ENCODE assay signal across 24 mouse cellular contexts in genomic region chr17:88191930-88192807, GRCm38 (mm10).
A peak's percentile ranks its signal among the peaks of the same experiment; 100 is the strongest.
DNase-seq lines count a peak whose midpoint lies in the region; ATAC-seq and TF ChIP-seq lines count a peak whose summit lies in the region.
"Had no signal": no experiment of that assay in that cellular context is flagged by ENCODE, and none has a peak within 500 bp of the region (broad histone marks: within the 10 kb centered on the region; RNA-seq: fewer than 3 reads in every experiment).

No protein-coding gene starts in this region.

- no peaks in the 10 kb centered on the region for H3K9me3 ChIP-seq in liver, embryonic 11.5 days (ENCODE audit: control insufficient read depth, low read length)
- H3K9me3 ChIP-seq in CH12.LX (replicated peaks; ENCODE audit: low read length), result no peaks in the 10 kb centered on the region
- H3K9me3 ChIP-seq in liver, embryonic 14.5 days (ENCODE audit: control insufficient read depth, low read length), result no peaks in the 10 kb centered on the region
- H3K9me3 ChIP-seq: embryonic facial prominence, embryonic 12.5 days; embryonic facial prominence, embryonic 15.5 days; hindbrain, embryonic 12.5 days; hindbrain, embryonic 15.5 days; intestine, embryonic 15.5 days had no signal

- in situ Hi-C loops in CH12.LX (cut with MboI; ENCODE audit: low pct_ligation_motif_present, low pct_unique_long_range_greater_than_20kb, low sequenced_read_pairs), result no loop called here

- H3K9ac ChIP-seq in liver, embryonic 11.5 days (ENCODE audit: low read depth, low read length), result no peak overlapping the region
- H3K9ac ChIP-seq in CH12.LX (ENCODE audit: insufficient read depth, low read depth), result peak overlapping the region; percentile 100
- no peak overlapping the region for H3K9ac ChIP-seq in liver, embryonic 14.5 days (replicated peaks)
- H3K9ac ChIP-seq: embryonic facial prominence, embryonic 12.5 days; embryonic facial prominence, embryonic 15.5 days; forebrain, postnatal 0 days; hindbrain, embryonic 12.5 days; hindbrain, embryonic 15.5 days; intestine, embryonic 15.5 days had no signal

- H3K4me2 ChIP-seq in liver, embryonic 11.5 days, result no peak overlapping the region
- H3K4me2 ChIP-seq in CH12.LX (ENCODE audit: insufficient read depth, low read depth, poor library complexity, severe bottlenecking), result peak overlapping the region; percentile 76
- H3K4me2 ChIP-seq in liver, embryonic 14.5 days (ENCODE audit: low read depth), result no peak overlapping the region
- H3K4me2 ChIP-seq: embryonic facial prominence, embryonic 12.5 days; embryonic facial prominence, embryonic 15.5 days; heart, embryonic 11.5 days; hindbrain, embryonic 12.5 days; hindbrain, embryonic 15.5 days; intestine, embryonic 15.5 days had no signal

- peak; percentile 90 for TF ChIP-seq POLR2A in CH12.LX (IDR thresholded peaks at IDR 0.05; ENCODE audit: low read depth, low read length)

- peak; percentile 31; the same call in 1 of the 2 replicates for ATAC-seq in liver, embryonic 11.5 days (replicated peaks; ENCODE audit: low FRiP score)
- peak; percentile 35; the same call in 1 of the 2 replicates for ATAC-seq in liver, embryonic 14.5 days (ENCODE audit: insufficient read depth)
- no peak for ATAC-seq in CD4-positive, CD25-positive, alpha-beta regulatory T cell, adult 4 months
- ATAC-seq: forebrain, embryonic 14.5 days; forebrain, postnatal 0 days; intestine, embryonic 15.5 days had no signal

- H3K27me3 ChIP-seq in liver, embryonic 11.5 days (replicated peaks; ENCODE audit: control insufficient read depth, insufficient read depth, low read length), result no peaks in the 10 kb centered on the region
- H3K27me3 ChIP-seq in CH12.LX (replicated peaks), result no peaks in the 10 kb centered on the region
- no peaks in the 10 kb centered on the region for H3K27me3 ChIP-seq in liver, embryonic 14.5 days (ENCODE audit: control insufficient read depth, insufficient read depth, low read length)
- H3K27me3 ChIP-seq: embryonic facial prominence, embryonic 12.5 days; embryonic facial prominence, embryonic 15.5 days; hindbrain, embryonic 12.5 days; hindbrain, embryonic 15.5 days; intestine, embryonic 15.5 days had no signal

- no peak overlapping the region for H3K4me3 ChIP-seq in liver, embryonic 11.5 days (ENCODE audit: low read depth, low read length)
- H3K4me3 ChIP-seq in CH12.LX (replicated peaks in 1 of 3; ENCODE audit: low read depth in 2 of 3, low read length in 2 of 3, poor library complexity in 1 of 3), result peak overlapping the region; percentile 61 to 95 (median 80)
- H3K4me3 ChIP-seq in liver, embryonic 14.5 days (ENCODE audit: insufficient read depth in 1 of 2, low read depth in 2 of 2, low read length in 2 of 2), result no peak overlapping the region
- H3K4me3 ChIP-seq: embryonic facial prominence, embryonic 12.5 days; embryonic facial prominence, embryonic 15.5 days; gastrocnemius, adult 2 months; heart, adult 2 months; hindbrain, embryonic 12.5 days; hindbrain, embryonic 15.5 days; intestine, embryonic 15.5 days had no signal

- TF ChIP-seq EP300 in CH12.LX (IDR thresholded peaks at IDR 0.05; ENCODE audit: low read length), result no peak
- no peak for TF ChIP-seq EP300 in liver, embryonic 14.5 days (IDR thresholded peaks at IDR 0.05; ENCODE audit: low read depth)

- dilution Hi-C loops in CH12.LX (cut with MboI; ENCODE audit: extremely low pct_ligation_motif_present, extremely low pct_unique_long_range_greater_than_20kb, low sequenced_read_pairs), result no loop called here

- H3K79me2 ChIP-seq in CH12.LX (replicated peaks; ENCODE audit: control insufficient read depth, extremely low read depth, insufficient read depth, poor library complexity, severe bottlenecking), result peaks cover 35% of the 10 kb centered on the region

- no peak overlapping the region for H3K27ac ChIP-seq in liver, embryonic 11.5 days (ENCODE audit: low read depth, low read length)
- H3K27ac ChIP-seq in CH12.LX (ENCODE audit: insufficient read depth, low read depth), result peak overlapping the region; percentile 100
- H3K27ac ChIP-seq in liver, embryonic 14.5 days, result no peak overlapping the region
- H3K27ac ChIP-seq: embryonic facial prominence, embryonic 12.5 days; embryonic facial prominence, embryonic 15.5 days; gastrocnemius, adult 2 months; heart, adult 2 months; hindbrain, embryonic 12.5 days; hindbrain, embryonic 15.5 days; intestine, embryonic 15.5 days had no signal

- H3K4me1 ChIP-seq in liver, embryonic 11.5 days (replicated peaks; ENCODE audit: control insufficient read depth, insufficient read depth, low read length), result no peaks in the 10 kb centered on the region
- peaks cover 21 to 51% of the 10 kb centered on the region in 2 experiments for H3K4me1 ChIP-seq in CH12.LX (ENCODE audit: control insufficient read depth in 1 of 2, insufficient read depth in 2 of 2)
- no peaks in the 10 kb centered on the region; a peak in 1 of 4 replicates for H3K4me1 ChIP-seq in liver, embryonic 14.5 days (replicated peaks; ENCODE audit: control insufficient read depth in 2 of 2, insufficient read depth in 2 of 2, low read length in 1 of 2)
- H3K4me1 ChIP-seq: embryonic facial prominence, embryonic 12.5 days; hindbrain, embryonic 12.5 days; hindbrain, embryonic 15.5 days; intestine, embryonic 15.5 days had no signal

- DNase-seq in liver, embryonic 11.5 days (ENCODE audit: low spot score), result no peak
- DNase-seq in liver, result no peak
- DNase-seq in 3T3-L1 (ENCODE audit: low read depth, low spot score), result peak; percentile 14
- peak; percentile 92 for DNase-seq in CH12.LX (ENCODE audit: extremely low read depth)
- no peak for DNase-seq in liver, embryonic 14.5 days (ENCODE audit: low read depth in 3 of 3, low spot score in 3 of 3)
- no peak for DNase-seq in kidney, adult 8-10 months
- DNase-seq: adrenal gland, postnatal 10 days; adrenal gland, postnatal 36 days; cerebellum, adult 11 months; cerebellum, adult 2 months; cerebellum, adult 9-11 months; cerebellum, postnatal 25 days; forebrain, postnatal 0 days; gastrocnemius, adult 2 months; gastrocnemius, postnatal 25 days; heart, adult 2 months had no signal

- no peak; the same call in 1 of the 2 replicates for TF ChIP-seq RAD21 in CH12.LX (IDR thresholded peaks at IDR 0.05; ENCODE audit: low read depth, low read length)

- H3K36me3 ChIP-seq in liver, embryonic 11.5 days (ENCODE audit: control insufficient read depth, insufficient read depth, low read length), result no peaks in the 10 kb centered on the region
- H3K36me3 ChIP-seq in CH12.LX (replicated peaks in 1 of 2; ENCODE audit: control insufficient read depth in 1 of 2, insufficient read depth in 1 of 2, low read length in 1 of 2), result peaks cover 0 to 25% of the 10 kb centered on the region in 2 experiments
- no peaks in the 10 kb centered on the region for H3K36me3 ChIP-seq in liver, embryonic 14.5 days (replicated peaks; ENCODE audit: control insufficient read depth, insufficient read depth, low read depth)
- H3K36me3 ChIP-seq: embryonic facial prominence, embryonic 12.5 days; embryonic facial prominence, embryonic 15.5 days; hindbrain, embryonic 12.5 days; hindbrain, embryonic 15.5 days; intestine, embryonic 15.5 days had no signal

- no peak for TF ChIP-seq CTCF in CH12.LX (conservative IDR thresholded peaks at IDR 0.05 in 1 of 2, IDR thresholded peaks at IDR 0.05 in 1 of 2; ENCODE audit: low read depth in 2 of 2, low read length in 2 of 2)
- no peak for TF ChIP-seq CTCF in liver, embryonic 14.5 days (IDR thresholded peaks at IDR 0.05; ENCODE audit: low read depth)

- WGBS in liver, embryonic 11.5 days, result 89% methylated on average over 16 of the region's 16 CpGs
- WGBS in liver, embryonic 14.5 days (ENCODE audit: insufficient replicate concordance), result 70% methylated on average over 16 of the region's 16 CpGs

TF ChIP-seq in CH12.LX, 34 proteins besides CTCF, POLR2A, EP300 and RAD21 (continues in another document):
- TF ChIP-seq ETS1 (conservative IDR thresholded peaks at IDR 0.05; ENCODE audit: low read depth, low read length) (peak; percentile 84), USF2 (conservative IDR thresholded peaks at IDR 0.05; ENCODE audit: low read depth, low read length) (no peak), E2F4 (IDR thresholded peaks at IDR 0.05; ENCODE audit: insufficient replicate concordance, low read depth, low read length) (no peak), JUND (conservative IDR thresholded peaks at IDR 0.05; ENCODE audit: low read depth, low read length) (no peak), BHLHE40 (IDR thresholded peaks at IDR 0.05; ENCODE audit: low read depth, low read length) (peak; percentile 77), MYC (IDR thresholded peaks at IDR 0.05; ENCODE audit: low read depth, low read length) (peak; percentile 76; the same call in 1 of the 2 replicates), MAFK (IDR thresholded peaks at IDR 0.05; ENCODE audit: insufficient replicate concordance, low read length) (peak; percentile 71; the same call in 1 of the 2 replicates), SMC3 (IDR thresholded peaks at IDR 0.05; ENCODE audit: low read depth, low read length) (no peak; the same call in 1 of the 2 replicates), GABPA (IDR thresholded peaks at IDR 0.05; ENCODE audit: insufficient replicate concordance, low read depth, low read length) (no peak), TBP (conservative IDR thresholded peaks at IDR 0.05; ENCODE audit: low read depth, low read length) (peak; percentile 84), HCFC1 (IDR thresholded peaks at IDR 0.05; ENCODE audit: low read depth, low read length) (no peak; the same call in 1 of the 2 replicates), MAX (IDR thresholded peaks at IDR 0.05; ENCODE audit: low read length) (peak; percentile 88), MXI1 (IDR thresholded peaks at IDR 0.05; ENCODE audit: low read depth, low read length) (peak; percentile 86), MEF2A (IDR thresholded peaks at IDR 0.05; ENCODE audit: borderline replicate concordance, low read depth, low read length) (peak; percentile 74), ZMIZ1 (IDR thresholded peaks at IDR 0.05; ENCODE audit: low read depth, low read length) (peak; percentile 92), CHD2 (IDR thresholded peaks at IDR 0.05; ENCODE audit: low read length) (peak; percentile 58; the same call in 1 of the 2 replicates), SIN3A (IDR thresholded peaks at IDR 0.05; ENCODE audit: low read length) (peak; percentile 96), MAZ (IDR thresholded peaks at IDR 0.05; ENCODE audit: low read depth, low read length) (peak; percentile 74), PAX5 (IDR thresholded peaks at IDR 0.05; ENCODE audit: low read length) (no peak), IRF4 (IDR thresholded peaks at IDR 0.05; ENCODE audit: low read depth, low read length) (peak; percentile 23; the same call in 1 of the 2 replicates), TCF12 (IDR thresholded peaks at IDR 0.05; ENCODE audit: low read depth, low read length) (peak; percentile 80), NRF1 (IDR thresholded peaks at IDR 0.05; ENCODE audit: low read depth, low read length) (0 out of 2 replicates have a peak, but pooled peaks have one; percentile 5), ELF1 (IDR thresholded peaks at IDR 0.05; ENCODE audit: low read depth, low read length) (peak; percentile 89), JUN (IDR thresholded peaks at IDR 0.05; ENCODE audit: insufficient read depth, low read depth, low read length) (no peak), NELFE (IDR thresholded peaks at IDR 0.05; ENCODE audit: low read depth, low read length) (peak; percentile 87)

Comparison
In these comparisons a context has a peak if more than half of its experiments do, and no peak if none do; other contexts are left out.
1. DNase-seq: peak in 3T3-L1 (single experiment) and CH12.LX (single experiment); none in liver, embryonic 11.5 days (single experiment), liver (single experiment), liver, embryonic 14.5 days (0 of 3) and kidney, adult 8-10 months (0 of 2).
2. H3K4me3 ChIP-seq: peak in CH12.LX (3 of 3); none in liver, embryonic 11.5 days (single experiment) and liver, embryonic 14.5 days (0 of 2).